Mouse (Mus musculus): Measurements from ENCODE around the gene Lrrc26. TPM values are rescaled to one million over a fixed set of nuclear protein-coding genes. Genes with fewer than 3 reads are reported as not detected.
A peak's percentile ranks its signal among the peaks of the same experiment; 100 is the strongest.
"Not testable (repeated sequence)": the region's sequence is repeated elsewhere in the genome, so short reads cannot be mapped to it uniquely, and the experiment has no call there.

The Lrrc26 gene
- polyA plus RNA-seq, 1 experiment from 2014 or later: not detected

GRCm38 (mm10) chr2:25252331-25252730 is 37.4 kb upstream of the Lrrc26 start:
- no peak overlapping the region for H3K4me3 ChIP-seq (ENCODE audit: low read depth, low read length)
- 100% methylated on average over 1 of the region's 1 CpGs for WGBS
- H3K36me3 ChIP-seq (ENCODE audit: control insufficient read depth, insufficient read depth, low read length): no peaks in the 10 kb centered on the region; the same call in none of the 2 replicates
- H3K4me1 ChIP-seq (ENCODE audit: control insufficient read depth, insufficient read depth, low read length): peaks cover 13% of the 10 kb centered on the region
- no peak overlapping the region for H3K9ac ChIP-seq (ENCODE audit: low read length)
- H3K27ac ChIP-seq (ENCODE audit: low read depth, low read length): no peak overlapping the region
- H3K4me2 ChIP-seq: no peak overlapping the region
- H3K9me3 ChIP-seq (ENCODE audit: control insufficient read depth, low read length): no peaks in the 10 kb centered on the region
- ATAC-seq (ENCODE audit: low FRiP score): no peak
- no peak for DNase-seq (ENCODE audit: low spot score, missing footprints)
- no peaks in the 10 kb centered on the region for H3K27me3 ChIP-seq (ENCODE audit: control insufficient read depth, insufficient read depth, low read length)

GRCm38 (mm10) chr2:25255284-25255779 is 34.4 kb upstream of the Lrrc26 start, which contains the start of gene Tmem203:
TSS of gene Tmem203 (plus strand) at chr2:25255439.
- Histone ChIP-seq H3K36me3 (ENCODE audit: control insufficient read depth, insufficient read depth, low read length) (no peaks in the 10 kb centered on the region; the same call in 1 of the 2 replicates), H3K4me1 (ENCODE audit: control insufficient read depth, insufficient read depth, low read length) (peaks cover 13% of the 10 kb centered on the region), H3K4me3 (ENCODE audit: low read depth, low read length) (peak within 1 kb of the TSS; percentile 85), H3K4me2 (peak within 1 kb of the TSS; percentile 80), H3K27ac (ENCODE audit: low read depth, low read length) (peak within 1 kb of the TSS; percentile 32; the same call in 1 of the 2 replicates), H3K9ac (ENCODE audit: low read length) (peak within 1 kb of the TSS; percentile 91), H3K27me3 (ENCODE audit: control insufficient read depth, insufficient read depth, low read length) (no peaks in the 10 kb centered on the region), H3K9me3 (ENCODE audit: control insufficient read depth, low read length) (no peaks in the 10 kb centered on the region)
- peak; percentile 92 for ATAC-seq (ENCODE audit: low FRiP score)
- peak; percentile 100 for DNase-seq (ENCODE audit: low spot score, missing footprints)
- WGBS: under 1% methylated on average over 39 of the region's 39 CpGs

- peak overlapping the region; percentile 91 for H3K9ac ChIP-seq (ENCODE audit: low read length)
- H3K4me1 ChIP-seq (ENCODE audit: control insufficient read depth, insufficient read depth, low read length): peaks cover 13% of the 10 kb centered on the region
- H3K4me3 ChIP-seq (ENCODE audit: low read depth, low read length): peak overlapping the region; percentile 85
- H3K9me3 ChIP-seq (ENCODE audit: control insufficient read depth, low read length); ATAC-seq (ENCODE audit: low FRiP score); H3K36me3 ChIP-seq (ENCODE audit: control insufficient read depth, insufficient read depth, low read length); H3K27ac ChIP-seq (ENCODE audit: low read depth, low read length); DNase-seq (ENCODE audit: low spot score, missing footprints); H3K27me3 ChIP-seq (ENCODE audit: control insufficient read depth, insufficient read depth, low read length): not testable (repeated sequence)
- WGBS: 69% methylated on average over 10 of the region's 12 CpGs
- H3K4me2 ChIP-seq: peak overlapping the region; percentile 80
Observed at GRCm38 (mm10) chr2:25256443-25257109, 33.1 kb upstream of the Lrrc26 start.

- ATAC-seq (ENCODE audit: low FRiP score); H3K27me3 ChIP-seq (ENCODE audit: control insufficient read depth, insufficient read depth, low read length); H3K4me2 ChIP-seq; DNase-seq (ENCODE audit: low spot score, missing footprints); H3K4me3 ChIP-seq (ENCODE audit: low read depth, low read length); H3K9me3 ChIP-seq (ENCODE audit: control insufficient read depth, low read length); H3K36me3 ChIP-seq (ENCODE audit: control insufficient read depth, insufficient read depth, low read length); H3K27ac ChIP-seq (ENCODE audit: low read depth, low read length); H3K9ac ChIP-seq (ENCODE audit: low read length): not testable (repeated sequence)
- H3K4me1 ChIP-seq (ENCODE audit: control insufficient read depth, insufficient read depth, low read length): peaks cover 13% of the 10 kb centered on the region
- WGBS: 93% methylated on average over 5 of the region's 5 CpGs
Observed at GRCm38 (mm10) chr2:25257250-25257649, 32.5 kb upstream of the Lrrc26 start.

- 59% methylated on average over 2 of the region's 2 CpGs for WGBS
- peaks cover 11% of the 10 kb centered on the region for H3K27me3 ChIP-seq (ENCODE audit: control insufficient read depth, insufficient read depth, low read length)
- no peak overlapping the region for H3K4me3 ChIP-seq (ENCODE audit: low read depth, low read length)
- no peak overlapping the region for H3K4me2 ChIP-seq
- peaks cover 20% of the 10 kb centered on the region for H3K4me1 ChIP-seq (ENCODE audit: control insufficient read depth, insufficient read depth, low read length)
- DNase-seq (ENCODE audit: low spot score, missing footprints) (no peak), ATAC-seq (ENCODE audit: low FRiP score) (no peak)
- no peak overlapping the region for H3K27ac ChIP-seq (ENCODE audit: low read depth, low read length)
- no peak overlapping the region for H3K9ac ChIP-seq (ENCODE audit: low read length)
- no peaks in the 10 kb centered on the region for H3K9me3 ChIP-seq (ENCODE audit: control insufficient read depth, low read length)
- no peaks in the 10 kb centered on the region for H3K36me3 ChIP-seq (ENCODE audit: control insufficient read depth, insufficient read depth, low read length)
Observed at GRCm38 (mm10) chr2:25258887-25259286, 30.8 kb upstream of the Lrrc26 start.

- H3K27me3 ChIP-seq (ENCODE audit: control insufficient read depth, insufficient read depth, low read length): peaks cover 19% of the 10 kb centered on the region
- peak overlapping the region; percentile 65 for H3K4me3 ChIP-seq (ENCODE audit: low read depth, low read length)
- H3K9me3 ChIP-seq (ENCODE audit: control insufficient read depth, low read length): no peaks in the 10 kb centered on the region
- peaks cover 12% of the 10 kb centered on the region for H3K4me1 ChIP-seq (ENCODE audit: control insufficient read depth, insufficient read depth, low read length)
- H3K27ac ChIP-seq (ENCODE audit: low read depth, low read length): no peak overlapping the region
- 46% methylated on average over 12 of the region's 12 CpGs for WGBS
- H3K4me2 ChIP-seq: peak overlapping the region; percentile 100
- peak overlapping the region; percentile 54; the same call in 1 of the 2 replicates for H3K9ac ChIP-seq (ENCODE audit: low read length)
- H3K36me3 ChIP-seq (ENCODE audit: control insufficient read depth, insufficient read depth, low read length): no peaks in the 10 kb centered on the region
- ATAC-seq (ENCODE audit: low FRiP score) (no peak), DNase-seq (ENCODE audit: low spot score, missing footprints) (no peak)
Observed at GRCm38 (mm10) chr2:25261870-25262269, 27.8 kb upstream of the Lrrc26 start.

- Histone ChIP-seq H3K4me2 (peak within 1 kb of the TSS; percentile 100), H3K4me3 (ENCODE audit: low read depth, low read length) (peak within 1 kb of the TSS; percentile 65), H3K9ac (ENCODE audit: low read length) (peak within 1 kb of the TSS; percentile 54), H3K36me3 (ENCODE audit: control insufficient read depth, insufficient read depth, low read length) (no peaks in the 10 kb centered on the region), H3K27me3 (ENCODE audit: control insufficient read depth, insufficient read depth, low read length) (peaks cover 19% of the 10 kb centered on the region), H3K27ac (ENCODE audit: low read depth, low read length) (no peak within 1 kb of the TSS), H3K9me3 (ENCODE audit: control insufficient read depth, low read length) (no peaks in the 10 kb centered on the region), H3K4me1 (ENCODE audit: control insufficient read depth, insufficient read depth, low read length) (peaks cover 12% of the 10 kb centered on the region)
- DNase-seq (ENCODE audit: low spot score, missing footprints) (peak; percentile 97), ATAC-seq (ENCODE audit: low FRiP score) (peak; percentile 99)
- under 1% methylated on average over 39 of the region's 39 CpGs for WGBS
Observed at GRCm38 (mm10) chr2:25262291-25262767, 27.4 kb upstream of the Lrrc26 start, which contains the start of gene Tprn. TSS of gene Tprn (plus strand) at chr2:25262618.

GRCm38 (mm10) chr2:25262795-25263622 is 26.7 kb upstream of the Lrrc26 start:
- H3K4me1 ChIP-seq (ENCODE audit: control insufficient read depth, insufficient read depth, low read length): peaks cover 12% of the 10 kb centered on the region
- DNase-seq (ENCODE audit: low spot score, missing footprints) (no peak), ATAC-seq (ENCODE audit: low FRiP score) (no peak; the same call in none of the 2 replicates)
- H3K9ac ChIP-seq (ENCODE audit: low read length): peak overlapping the region; percentile 50
- no peaks in the 10 kb centered on the region for H3K9me3 ChIP-seq (ENCODE audit: control insufficient read depth, low read length)
- no peaks in the 10 kb centered on the region for H3K36me3 ChIP-seq (ENCODE audit: control insufficient read depth, insufficient read depth, low read length)
- peaks cover 19% of the 10 kb centered on the region for H3K27me3 ChIP-seq (ENCODE audit: control insufficient read depth, insufficient read depth, low read length)
- H3K4me3 ChIP-seq (ENCODE audit: low read depth, low read length): peak overlapping the region; percentile 65
- H3K27ac ChIP-seq (ENCODE audit: low read depth, low read length): no peak overlapping the region
- under 1% methylated on average over 82 of the region's 82 CpGs for WGBS
- H3K4me2 ChIP-seq: peak overlapping the region; percentile 100
